Mouse (Mus musculus) forebrain, embryonic 12.5 days (tissue): Measurements from ENCODE around the gene Wdr35. TPM values are rescaled to one million over a fixed set of nuclear protein-coding genes. Genes with fewer than 3 reads are reported as not detected.
"Not testable (repeated sequence)": the region's sequence is repeated elsewhere in the genome, so short reads cannot be mapped to it uniquely, and the experiment has no call there.

ENCODE experiments used
- ATAC-seq: fragments of 200-750 bp; cut with Nextera tagmentation; 2 replicates; pipeline ENCODE4 v1.8.0; 2017; ENCODE audit warnings: moderate TSS enrichment; ENCODE audit not compliant: low FRiP score
- H3K27ac ChIP-seq: fragments of 300-500 bp; sonication (generic); 2 replicates; pipeline ENCODE4 v1.5.1; 2016; ENCODE audit warnings: mild to moderate bottlenecking
- H3K27me3 ChIP-seq: fragments of 300-500 bp; sonication (generic); 2 replicates; pipeline ENCODE4 v1.6.1; 2016; ENCODE audit warnings: mild to moderate bottlenecking
- H3K36me3 ChIP-seq: fragments of 300-500 bp; sonication (generic); replicated peaks from 2 replicates; pipeline ENCODE4 v1.6.1; 2016; ENCODE audit warnings: mild to moderate bottlenecking
- H3K4me1 ChIP-seq: fragments of 300-500 bp; sonication (generic); 2 replicates; pipeline ENCODE4 v1.6.1; 2016
- H3K4me2 ChIP-seq: fragments of 300-500 bp; sonication (generic); 2 replicates; pipeline ENCODE4 v1.6.1; 2016; ENCODE audit warnings: mild to moderate bottlenecking, moderate library complexity
- H3K4me3 ChIP-seq: fragments of 300-500 bp; sonication (generic); replicated peaks from 2 replicates; pipeline ENCODE4 v1.5.1; 2016; ENCODE audit warnings: mild to moderate bottlenecking
- H3K9ac ChIP-seq: fragments of 300-500 bp; sonication (generic); 2 replicates; pipeline ENCODE4 v1.6.1; 2016; ENCODE audit warnings: mild to moderate bottlenecking
- H3K9me3 ChIP-seq: fragments of 300-500 bp; sonication (generic); 2 replicates; pipeline ENCODE4 v1.6.1; 2016
- WGBS: fragments of 180-500 bp; shearing (Covaris S2); methylation state at CpG from one replicate; pipeline ENCODE4 v1.1.7; 2016; 5-methylcytosine and 5-hydroxymethylcytosine counted together
- polyA plus RNA-seq: library from polyadenylated mRNA; unstranded; fragments of >200 nt; fragmentation: Nextera tagmentation; extraction: Ambion mirVana; gene quantifications from 2 replicates; pipeline ENCODE4 v1.2.1, GENCODE M21; 2016

Gene Wdr35
- polyA plus RNA-seq, 1 experiment from 2014 or later: 27.8 TPM

DNA sequence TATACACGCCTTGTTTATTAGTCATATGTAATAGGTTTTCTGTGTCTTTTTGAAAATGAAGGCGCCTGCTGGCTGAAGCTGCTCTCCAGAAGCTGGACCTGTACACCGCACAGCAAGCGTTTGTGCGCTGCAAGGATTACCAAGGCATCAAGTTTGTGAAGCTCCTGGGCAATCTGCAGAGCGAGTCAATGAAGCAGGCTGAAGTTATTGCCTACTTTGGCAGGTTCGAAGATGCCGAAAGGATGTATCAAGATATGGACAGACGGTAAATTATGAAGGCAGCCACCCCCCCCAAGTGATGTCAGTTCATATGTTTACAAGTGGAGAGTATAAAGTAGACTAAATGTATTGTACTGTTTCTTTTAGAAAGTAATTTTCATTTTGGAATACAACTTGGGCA lies 42.7 kb downstream of the Wdr35 start:
- 95% methylated on average over 9 of the region's 9 CpGs for WGBS
- Histone ChIP-seq H3K4me2 (no peak overlapping the region), H3K27me3 (no peaks in the 10 kb centered on the region), H3K4me3 (no peak overlapping the region), H3K27ac (no peak overlapping the region), H3K9me3 (no peaks in the 10 kb centered on the region), H3K36me3 (peaks cover 20% of the 10 kb centered on the region), H3K9ac (no peak overlapping the region), H3K4me1 (no peaks in the 10 kb centered on the region)
- no peak for ATAC-seq

DNA sequence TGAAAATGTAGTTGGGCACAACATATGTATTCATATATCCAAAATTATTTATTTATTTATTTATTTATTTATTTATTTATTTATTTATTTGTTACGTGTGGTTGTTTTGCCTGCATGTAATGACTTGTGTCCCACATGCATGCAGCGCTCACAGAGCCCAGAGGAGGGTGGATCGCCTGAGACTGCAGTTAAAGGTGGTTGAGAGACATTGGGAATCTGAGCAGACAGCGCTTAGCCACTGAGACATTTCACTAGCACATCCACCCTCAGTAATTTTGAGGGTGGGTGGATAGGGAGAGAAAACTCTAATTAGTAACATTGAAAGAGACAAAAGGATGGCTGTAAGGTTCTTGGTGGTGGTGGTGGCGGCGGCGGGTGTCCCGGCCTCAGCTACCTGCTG lies 46.7 kb downstream of the Wdr35 start:
- no peaks in the 10 kb centered on the region for H3K27me3 ChIP-seq
- 91% methylated on average over 8 of the region's 8 CpGs for WGBS
- H3K4me2 ChIP-seq: no peak overlapping the region
- no peak for ATAC-seq
- H3K4me3 ChIP-seq: no peak overlapping the region
- H3K9me3 ChIP-seq: no peaks in the 10 kb centered on the region
- peaks cover 17% of the 10 kb centered on the region for H3K36me3 ChIP-seq
- H3K4me1 ChIP-seq: no peaks in the 10 kb centered on the region
- H3K27ac ChIP-seq: no peak overlapping the region
- no peak overlapping the region for H3K9ac ChIP-seq

DNA sequence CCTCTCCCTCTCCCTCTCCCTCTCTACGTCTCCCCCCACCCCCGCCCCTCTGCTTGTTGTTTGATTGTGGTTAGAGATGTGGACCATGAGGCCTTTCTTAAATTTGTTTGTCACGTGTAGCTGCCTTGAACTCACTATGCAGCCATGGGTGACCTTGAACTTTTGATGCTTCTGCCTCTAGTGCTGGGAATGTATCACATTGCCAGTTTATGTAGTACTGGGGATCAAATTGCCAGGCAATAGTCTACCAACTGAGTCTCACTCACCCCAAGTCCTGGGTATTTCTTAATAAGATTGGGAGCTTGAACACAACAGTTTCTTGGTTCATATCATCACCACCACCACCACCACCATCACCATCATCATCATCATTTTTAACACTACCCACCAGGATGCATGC lies 47.3 kb downstream of the Wdr35 start:
- Histone ChIP-seq H3K27ac (no peak overlapping the region), H3K9me3 (no peaks in the 10 kb centered on the region), H3K4me2 (no peak overlapping the region), H3K27me3 (no peaks in the 10 kb centered on the region), H3K4me1 (no peaks in the 10 kb centered on the region), H3K9ac (no peak overlapping the region), H3K4me3 (no peak overlapping the region), H3K36me3 (peaks cover 15% of the 10 kb centered on the region)
- ATAC-seq: no peak
- 78% methylated on average over 3 of the region's 3 CpGs for WGBS

DNA sequence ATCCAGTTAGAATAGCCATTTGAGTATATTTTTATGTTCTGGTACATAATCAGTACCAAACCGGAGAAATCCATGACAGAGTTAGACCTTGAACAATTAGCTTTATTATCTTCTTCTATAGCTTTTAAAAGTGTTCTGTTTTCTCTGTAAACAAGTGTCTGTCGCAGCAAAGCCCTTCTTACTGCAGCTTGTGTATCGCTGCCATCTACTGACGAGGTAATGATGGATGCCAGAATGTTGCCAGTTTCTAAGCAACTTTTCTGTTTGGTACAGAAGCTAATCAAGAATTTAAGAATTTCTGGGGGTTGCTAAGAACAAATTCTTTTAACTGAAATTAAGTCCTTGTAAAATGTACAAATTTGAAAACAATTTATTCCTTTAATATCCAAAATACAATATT lies 49.3 kb downstream of the Wdr35 start:
- Histone ChIP-seq H3K4me3 (no peak overlapping the region), H3K4me1 (no peaks in the 10 kb centered on the region), H3K4me2 (no peak overlapping the region), H3K9me3 (no peaks in the 10 kb centered on the region), H3K36me3 (peaks cover 11% of the 10 kb centered on the region), H3K9ac (no peak overlapping the region), H3K27me3 (no peaks in the 10 kb centered on the region), H3K27ac (no peak overlapping the region)
- no peak for ATAC-seq
- WGBS: 78% methylated on average over 4 of the region's 4 CpGs

DNA sequence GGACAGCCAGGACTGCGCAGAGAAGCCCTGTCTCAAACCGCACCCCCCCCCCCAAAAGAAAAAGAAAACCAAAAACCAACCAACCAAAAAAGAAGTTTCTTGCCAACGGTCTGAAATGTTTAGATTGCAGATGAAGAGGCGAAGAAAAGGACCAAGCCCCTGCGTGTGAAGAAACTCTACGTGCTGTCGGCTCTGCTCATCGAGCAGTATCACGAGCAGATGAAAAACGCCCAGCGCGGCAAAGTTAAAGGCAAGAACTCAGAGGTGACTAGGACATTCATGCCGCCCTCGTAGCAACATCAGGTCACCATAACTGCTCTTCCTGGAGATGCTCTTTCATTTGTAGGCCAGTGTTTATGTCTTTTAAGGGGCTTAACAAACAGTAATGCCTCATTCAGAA lies 50.4 kb downstream of the Wdr35 start:
- 96% methylated on average over 14 of the region's 14 CpGs for WGBS
- Histone ChIP-seq H3K36me3 (peaks cover 9% of the 10 kb centered on the region), H3K4me2 (no peak overlapping the region), H3K9me3 (no peaks in the 10 kb centered on the region), H3K4me1 (no peaks in the 10 kb centered on the region), H3K9ac (no peak overlapping the region), H3K27me3 (no peaks in the 10 kb centered on the region), H3K27ac (no peak overlapping the region), H3K4me3 (no peak overlapping the region)
- ATAC-seq: no peak

DNA sequence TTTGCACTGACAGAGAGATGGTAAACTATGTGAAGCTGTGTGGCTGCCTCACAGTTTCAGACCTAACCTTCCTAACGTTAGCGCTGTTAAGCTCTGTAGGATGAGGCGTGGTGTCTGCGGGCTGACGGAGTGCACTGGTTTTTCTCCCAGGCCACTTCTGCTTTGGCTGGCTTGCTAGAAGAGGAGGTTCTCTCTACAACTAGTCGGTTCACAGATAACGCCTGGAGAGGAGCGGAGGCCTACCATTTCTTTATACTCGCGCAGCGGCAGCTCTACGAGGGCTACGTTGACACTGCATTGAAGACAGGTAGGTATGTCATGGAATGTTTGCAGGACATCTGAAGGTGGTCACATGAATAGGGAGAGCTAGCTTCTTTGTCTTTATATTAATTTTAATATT lies 51.0 kb downstream of the Wdr35 start:
- 91% methylated on average over 13 of the region's 13 CpGs for WGBS
- Histone ChIP-seq H3K4me2 (no peak overlapping the region), H3K27ac (no peak overlapping the region), H3K9me3 (no peaks in the 10 kb centered on the region), H3K4me3 (no peak overlapping the region), H3K27me3 (no peaks in the 10 kb centered on the region), H3K4me1 (no peaks in the 10 kb centered on the region), H3K36me3 (peaks cover 9% of the 10 kb centered on the region), H3K9ac (no peak overlapping the region)
- no peak for ATAC-seq

- no peaks in the 10 kb centered on the region for H3K27me3 ChIP-seq
- no peak overlapping the region for H3K4me2 ChIP-seq
- no peak overlapping the region for H3K27ac ChIP-seq
- H3K9ac ChIP-seq: no peak overlapping the region
- peaks cover 9% of the 10 kb centered on the region for H3K36me3 ChIP-seq
- ATAC-seq: no peak
- no peaks in the 10 kb centered on the region for H3K9me3 ChIP-seq
- no peak overlapping the region for H3K4me3 ChIP-seq
- H3K4me1 ChIP-seq: peaks cover 3% of the 10 kb centered on the region; the same call in 1 of the 2 replicates
These were observed 53.2 kb downstream of the Wdr35 start for GRCm38 (mm10) chr12:9026843-9027242.

GRCm38 (mm10) chr12:9028816-9029215 lies 55.1 kb downstream of the Wdr35 start:
- not testable (repeated sequence) for H3K4me1 ChIP-seq, H3K9me3 ChIP-seq
- WGBS: 93% methylated on average over 7 of the region's 7 CpGs

GRCm38 (mm10) chr12:9029506-9029887 lies 55.8 kb downstream of the Wdr35 start:
- Histone ChIP-seq H3K9me3 (no peaks in the 10 kb centered on the region), H3K4me2 (peak overlapping the region; percentile 63), H3K9ac (no peak overlapping the region), H3K27me3 (no peaks in the 10 kb centered on the region), H3K36me3 (peaks cover 6% of the 10 kb centered on the region), H3K4me3 (peak overlapping the region; percentile 62), H3K4me1 (peaks cover 3% of the 10 kb centered on the region; the same call in 1 of the 2 replicates), H3K27ac (peak overlapping the region; percentile 98; the same call in 1 of the 2 replicates)
- peak; percentile 67 for ATAC-seq
- 55% methylated on average over 4 of the region's 4 CpGs for WGBS

More at GRCm38 (mm10) chr12:9028816-9029215, 55.1 kb downstream of the Wdr35 start:
- H3K4me3 ChIP-seq, H3K27me3 ChIP-seq, H3K9ac ChIP-seq, ATAC-seq, H3K27ac ChIP-seq, H3K36me3 ChIP-seq, H3K4me2 ChIP-seq: not testable (repeated sequence)

DNA sequence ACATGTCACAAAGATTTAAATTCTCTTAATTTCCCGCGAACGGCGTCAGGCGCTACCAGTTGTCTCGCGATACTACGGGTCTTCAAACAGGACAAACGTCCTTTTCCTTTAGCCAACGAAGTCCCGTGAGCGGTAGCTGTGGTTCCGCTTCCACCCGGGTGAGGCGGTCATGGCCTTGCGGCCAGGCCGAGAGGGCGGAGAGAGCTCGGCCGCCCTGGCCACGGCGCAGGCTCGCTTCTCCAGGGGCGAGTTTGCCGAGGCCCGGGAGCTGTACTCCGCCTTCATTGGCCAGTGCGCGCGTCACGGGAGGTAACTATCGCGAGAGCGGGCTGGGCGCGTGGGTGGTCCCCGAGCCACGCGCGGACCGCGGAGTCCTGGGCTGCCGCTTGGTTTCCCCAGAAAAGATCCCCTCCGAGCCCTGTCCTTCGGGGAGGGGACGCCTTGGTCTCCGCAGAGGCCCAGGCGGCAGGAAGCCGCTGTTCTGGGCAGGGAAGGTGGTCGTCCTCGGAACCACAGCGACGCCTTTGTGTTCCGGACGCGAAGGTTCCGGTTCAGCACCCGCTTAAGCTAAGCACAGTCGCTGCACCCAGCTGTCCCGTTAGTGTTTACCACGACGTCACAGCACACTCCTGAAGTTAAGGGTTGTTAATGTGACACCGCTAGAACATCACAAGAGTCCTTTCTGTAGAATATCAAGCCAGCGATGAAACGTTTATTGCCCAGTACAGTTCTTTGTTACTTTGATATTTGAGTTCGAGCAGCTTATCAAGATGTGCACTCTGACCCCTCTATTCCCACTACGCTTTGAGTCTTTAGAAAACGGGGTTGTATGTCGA lies 56.4 kb downstream of the Wdr35 start, which contains the start of gene Ttc32:
Gene Ttc32, plus strand, starts transcription at position 110 of the 836 bp plus-strand sequence.
- Histone ChIP-seq H3K9me3 (no peaks in the 10 kb centered on the region), H3K27me3 (no peaks in the 10 kb centered on the region), H3K27ac (peak within 1 kb of the TSS; percentile 98), H3K4me3 (peak within 1 kb of the TSS; percentile 62), H3K36me3 (peaks cover 6% of the 10 kb centered on the region), H3K9ac (peak within 1 kb of the TSS; percentile 81), H3K4me1 (peaks cover 3% of the 10 kb centered on the region; the same call in 1 of the 2 replicates), H3K4me2 (peak within 1 kb of the TSS; percentile 63)
- WGBS: under 1% methylated on average over 69 of the region's 69 CpGs
- ATAC-seq: peak; percentile 97

DNA sequence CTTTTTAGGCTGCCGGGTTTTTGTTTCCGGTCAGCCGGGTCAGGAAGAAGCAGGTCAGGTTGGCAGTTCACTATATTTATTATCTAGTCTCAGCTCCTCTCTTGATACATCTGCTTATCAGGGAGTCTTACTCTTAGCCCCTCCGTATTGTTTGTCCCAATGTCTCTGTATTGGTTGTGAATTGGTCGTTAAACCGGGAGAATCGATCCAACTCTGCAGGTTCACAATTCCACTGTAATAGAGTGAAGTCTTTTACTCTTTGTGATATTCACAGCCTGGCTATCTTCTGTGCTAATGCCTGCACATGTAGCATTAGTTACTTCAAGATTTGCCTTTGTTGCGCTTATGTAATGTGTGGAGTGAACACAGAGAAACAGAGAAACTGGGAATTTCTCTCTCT lies 57.5 kb downstream of the Wdr35 start:
- H3K4me1 ChIP-seq: peaks cover 3% of the 10 kb centered on the region; the same call in 1 of the 2 replicates
- peaks cover 6% of the 10 kb centered on the region for H3K36me3 ChIP-seq
- no peaks in the 10 kb centered on the region for H3K27me3 ChIP-seq
- peak overlapping the region; percentile 63 for H3K4me2 ChIP-seq
- H3K9me3 ChIP-seq: no peaks in the 10 kb centered on the region
- H3K27ac ChIP-seq: no peak overlapping the region; the same call in 1 of the 2 replicates
- H3K9ac ChIP-seq: peak overlapping the region; percentile 81
- peak overlapping the region; percentile 62 for H3K4me3 ChIP-seq
- no peak for ATAC-seq
- 77% methylated on average over 8 of the region's 8 CpGs for WGBS

- Histone ChIP-seq H3K36me3 (no peaks in the 10 kb centered on the region; the same call in 1 of the 2 replicates), H3K4me3 (no peak overlapping the region), H3K27me3 (no peaks in the 10 kb centered on the region), H3K27ac (no peak overlapping the region), H3K9ac (no peak overlapping the region), H3K4me2 (no peak overlapping the region), H3K9me3 (no peaks in the 10 kb centered on the region), H3K4me1 (peaks cover 3% of the 10 kb centered on the region; the same call in 1 of the 2 replicates)
- ATAC-seq: no peak
These were observed 59.4 kb downstream of the Wdr35 start for GRCm38 (mm10) chr12:9033140-9033539.

DNA sequence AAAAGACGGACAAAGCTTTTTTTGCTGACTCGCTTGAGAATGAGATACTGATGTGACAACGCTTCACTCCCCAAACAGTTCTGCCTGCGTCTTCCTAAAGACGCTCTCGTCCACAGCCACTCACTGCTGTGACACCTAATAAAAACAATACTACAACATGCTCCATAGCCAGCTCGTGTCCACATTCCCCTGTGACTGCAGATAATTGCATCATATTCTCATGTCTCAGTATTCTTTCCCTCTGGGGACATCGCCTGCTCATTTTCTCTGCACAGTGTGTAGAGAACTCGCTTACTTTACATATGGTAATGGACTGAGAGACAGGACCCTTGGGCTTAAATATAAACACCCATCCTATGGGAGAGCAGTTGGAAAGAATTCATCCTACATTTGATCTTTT lies 62.7 kb downstream of the Wdr35 start:
- Histone ChIP-seq H3K4me1 (no peaks in the 10 kb centered on the region), H3K4me2 (no peak overlapping the region), H3K9me3 (no peaks in the 10 kb centered on the region), H3K27ac (no peak overlapping the region), H3K36me3 (no peaks in the 10 kb centered on the region), H3K27me3 (no peaks in the 10 kb centered on the region), H3K4me3 (no peak overlapping the region), H3K9ac (no peak overlapping the region)
- no peak for ATAC-seq
- 84% methylated on average over 9 of the region's 9 CpGs for WGBS
